Mouse (Mus musculus) right cerebral cortex, postnatal 25 days (tissue): Measurements from ENCODE around the gene Abi1.
"Not testable (repeated sequence)": the region's sequence is repeated elsewhere in the genome, so short reads cannot be mapped to it uniquely, and the experiment has no call there.

Source experiments
- DNase-seq: peaks from one replicate; pipeline ENCODE4 v3.0.0; 2022

The Abi1 gene

GRCm38 (mm10) chr2:23028826-23029225 is 11.2 kb downstream of the Abi1 start:
- no peak for DNase-seq

- DNase-seq, result no peak
Measured at GRCm38 (mm10) chr2:23026379-23026778, 13.7 kb downstream of the Abi1 start.

- no peak for DNase-seq
Measured at GRCm38 (mm10) chr2:23023714-23024282, 16.2 kb downstream of the Abi1 start.

- DNase-seq, result no peak
Measured at GRCm38 (mm10) chr2:23023023-23023422, 17.0 kb downstream of the Abi1 start.

GRCm38 (mm10) chr2:23021721-23022120 is 18.3 kb downstream of the Abi1 start:
- DNase-seq, result no peak

- no peak for DNase-seq
Measured at GRCm38 (mm10) chr2:23021320-23021719, 18.7 kb downstream of the Abi1 start.

GRCm38 (mm10) chr2:23019170-23019569 is 20.9 kb downstream of the Abi1 start:
- no peak for DNase-seq

GRCm38 (mm10) chr2:23016121-23016520 is 23.9 kb downstream of the Abi1 start:
- no peak for DNase-seq

GRCm38 (mm10) chr2:23015335-23015734 is 24.7 kb downstream of the Abi1 start:
- no peak for DNase-seq

GRCm38 (mm10) chr2:23014935-23015334 is 25.1 kb downstream of the Abi1 start:
- not testable (repeated sequence) for DNase-seq

- DNase-seq, result no peak
Measured at GRCm38 (mm10) chr2:23008256-23008655, 31.8 kb downstream of the Abi1 start.

- no peak for DNase-seq
Measured at GRCm38 (mm10) chr2:23007577-23007976, 32.5 kb downstream of the Abi1 start.

GRCm38 (mm10) chr2:23007149-23007548 is 32.9 kb downstream of the Abi1 start:
- no peak for DNase-seq

GRCm38 (mm10) chr2:23006219-23006618 is 33.8 kb downstream of the Abi1 start:
- DNase-seq, result no peak

GRCm38 (mm10) chr2:23002637-23003036 is 37.4 kb downstream of the Abi1 start:
- no peak for DNase-seq

GRCm38 (mm10) chr2:22999620-23000019 is 40.4 kb downstream of the Abi1 start:
- no peak for DNase-seq

- DNase-seq, result no peak
Measured at GRCm38 (mm10) chr2:22998804-22999203, 41.2 kb downstream of the Abi1 start.

GRCm38 (mm10) chr2:22998015-22998414 is 42.0 kb downstream of the Abi1 start:
- DNase-seq, result no peak

- no peak for DNase-seq
Measured at GRCm38 (mm10) chr2:22996071-22996470, 44.0 kb downstream of the Abi1 start.

- no peak for DNase-seq
Measured at GRCm38 (mm10) chr2:22985973-22986657, 53.9 kb downstream of the Abi1 start.

- DNase-seq, result no peak
Measured at GRCm38 (mm10) chr2:22977387-22977973, 62.6 kb downstream of the Abi1 start.

- DNase-seq, result no peak
Measured at GRCm38 (mm10) chr2:22962970-22963369, 77.1 kb downstream of the Abi1 start.

GRCm38 (mm10) chr2:22962242-22962641 is 77.8 kb downstream of the Abi1 start:
- no peak for DNase-seq

GRCm38 (mm10) chr2:22961681-22962080 is 78.4 kb downstream of the Abi1 start:
- no peak for DNase-seq

GRCm38 (mm10) chr2:22957415-22957814 is 82.6 kb downstream of the Abi1 start:
- DNase-seq, result no peak
